Comparison of ENCODE assay signal across 14 mouse cellular contexts in the genomic region with DNA sequence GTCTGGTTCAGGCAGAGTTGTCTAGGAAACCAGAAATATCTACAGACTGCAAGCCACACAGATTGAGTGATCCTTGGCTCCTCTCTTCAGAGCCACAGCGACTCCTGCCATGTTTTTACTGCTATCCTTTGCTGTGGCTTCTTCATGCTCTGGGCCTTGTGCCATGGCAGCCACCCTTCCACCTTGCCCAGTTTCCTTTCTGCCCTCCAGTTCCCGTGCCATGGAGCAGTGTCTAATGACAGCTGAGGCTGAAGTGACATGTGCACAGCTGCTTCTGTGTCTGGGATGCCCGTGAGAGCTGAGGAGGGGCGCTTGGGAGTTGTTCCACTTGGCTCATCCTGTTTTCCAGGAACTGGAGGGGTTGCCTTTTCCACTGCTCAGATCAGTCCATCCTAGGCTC.
"Had no signal": no experiment of that assay in that cellular context is flagged by ENCODE, and none has a peak within 500 bp of the region (broad histone marks: within the 10 kb centered on the region; RNA-seq: fewer than 3 reads in every experiment).

No protein-coding gene starts in this region.

- DNase-seq: kidney, adult 9 months; kidney, postnatal 36 days; liver, embryonic 13.5 days; liver, postnatal 0 days; lung, postnatal 36 days; right cerebral cortex, postnatal 14 days; thymus, adult 2 months; thymus, postnatal 25 days had no signal

- H3K4me3 ChIP-seq: left cerebral cortex, adult 2 months; limb, embryonic 15.5 days; liver, embryonic 13.5 days; lung, embryonic 15.5 days; midbrain, embryonic 13.5 days; stomach, embryonic 15.5 days had no signal

- H3K36me3 ChIP-seq: limb, embryonic 15.5 days; liver, embryonic 13.5 days; lung, embryonic 15.5 days; midbrain, embryonic 13.5 days; stomach, embryonic 15.5 days had no signal

- H3K27me3 ChIP-seq: liver, embryonic 13.5 days; lung, embryonic 15.5 days; midbrain, embryonic 13.5 days; stomach, embryonic 15.5 days had no signal

- H3K4me2 ChIP-seq: limb, embryonic 15.5 days; liver, embryonic 13.5 days; lung, embryonic 15.5 days; midbrain, embryonic 13.5 days; stomach, embryonic 15.5 days had no signal

- H3K4me1 ChIP-seq: liver, embryonic 13.5 days; stomach, embryonic 15.5 days had no signal

- H3K9ac ChIP-seq: limb, embryonic 15.5 days; liver, embryonic 13.5 days; liver, postnatal 0 days; lung, embryonic 15.5 days; midbrain, embryonic 13.5 days; stomach, embryonic 15.5 days had no signal

- H3K27ac ChIP-seq: kidney, postnatal 0 days; left cerebral cortex, adult 2 months; limb, embryonic 15.5 days; liver, embryonic 13.5 days; lung, embryonic 15.5 days; midbrain, embryonic 13.5 days; stomach, embryonic 15.5 days had no signal

- ATAC-seq: liver, postnatal 0 days; midbrain, embryonic 13.5 days had no signal

- H3K9me3 ChIP-seq: limb, embryonic 15.5 days; liver, embryonic 13.5 days; lung, embryonic 15.5 days; midbrain, embryonic 13.5 days; stomach, embryonic 15.5 days had no signal
